Mouse (Mus musculus) right cerebral cortex, postnatal 36 days (tissue): ENCODE results near the gene Lrriq3.

Experiments
- DNase-seq, 2 experiments: peaks; one replicate each; pipeline ENCODE4 v3.0.0; 2022; ENCODE audit warnings: low spot score in 2 of 2, mixed read lengths in 1 of 2

Gene Lrriq3

GRCm38 (mm10) chr3:155093116-155093956 is at the start of gene Lrriq3, which contains the start of gene Fpgt:
Lrriq3 (plus strand) TSS chr3:155093434.
Fpgt (minus strand) TSS chr3:155093403.
- peak; percentile 86 to 93 for DNase-seq

GRCm38 (mm10) chr3:155052021-155052420 is 41.2 kb upstream of the Lrriq3 start:
- DNase-seq = no peak

GRCm38 (mm10) chr3:155053189-155053588 is 40.0 kb upstream of the Lrriq3 start:
- no peak for DNase-seq

GRCm38 (mm10) chr3:155055231-155055916 is 37.9 kb upstream of the Lrriq3 start, which contains the start of gene Tnni3k:
Tnni3k (minus strand) TSS chr3:155055407.
- no peak for DNase-seq

DNA sequence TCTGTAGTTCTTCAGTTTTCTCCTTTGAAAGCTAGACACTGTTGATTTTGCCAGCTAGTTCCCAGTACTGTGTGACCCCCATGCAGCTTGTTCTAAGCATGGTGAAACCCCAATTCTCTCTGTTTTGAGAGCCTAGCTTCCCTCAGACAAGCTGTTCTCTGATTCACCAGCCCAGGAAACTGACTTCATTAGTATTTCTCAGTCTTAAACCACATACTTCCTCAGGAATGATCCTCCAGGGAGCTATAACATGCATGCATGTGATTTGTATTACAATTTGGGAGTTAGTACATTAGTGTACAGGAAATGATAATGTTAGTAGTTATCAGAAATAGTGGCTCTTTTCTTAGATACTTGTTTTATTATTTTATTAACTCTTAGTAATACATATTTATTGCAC is 36.6 kb upstream of the Lrriq3 start:
- DNase-seq = no peak

DNA sequence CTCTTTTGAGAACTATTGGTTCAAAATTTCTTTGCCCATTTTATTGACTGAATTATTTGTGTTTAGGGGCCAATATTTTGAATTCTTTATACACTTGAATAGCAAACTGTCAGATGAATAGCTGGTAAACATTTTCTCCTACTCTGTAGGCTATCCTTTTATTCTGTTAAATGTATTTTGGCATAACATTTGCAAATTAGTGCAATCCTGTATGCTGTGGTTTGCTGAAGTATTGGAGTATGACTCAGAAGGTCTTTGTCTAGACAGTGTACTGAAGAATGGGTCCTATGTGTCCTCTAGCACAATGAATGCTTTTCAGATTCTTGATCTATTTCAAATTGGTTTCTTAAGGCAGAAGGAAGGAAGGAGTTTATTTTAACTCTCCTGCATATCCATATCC is 35.7 kb upstream of the Lrriq3 start:
- no peak for DNase-seq

DNA sequence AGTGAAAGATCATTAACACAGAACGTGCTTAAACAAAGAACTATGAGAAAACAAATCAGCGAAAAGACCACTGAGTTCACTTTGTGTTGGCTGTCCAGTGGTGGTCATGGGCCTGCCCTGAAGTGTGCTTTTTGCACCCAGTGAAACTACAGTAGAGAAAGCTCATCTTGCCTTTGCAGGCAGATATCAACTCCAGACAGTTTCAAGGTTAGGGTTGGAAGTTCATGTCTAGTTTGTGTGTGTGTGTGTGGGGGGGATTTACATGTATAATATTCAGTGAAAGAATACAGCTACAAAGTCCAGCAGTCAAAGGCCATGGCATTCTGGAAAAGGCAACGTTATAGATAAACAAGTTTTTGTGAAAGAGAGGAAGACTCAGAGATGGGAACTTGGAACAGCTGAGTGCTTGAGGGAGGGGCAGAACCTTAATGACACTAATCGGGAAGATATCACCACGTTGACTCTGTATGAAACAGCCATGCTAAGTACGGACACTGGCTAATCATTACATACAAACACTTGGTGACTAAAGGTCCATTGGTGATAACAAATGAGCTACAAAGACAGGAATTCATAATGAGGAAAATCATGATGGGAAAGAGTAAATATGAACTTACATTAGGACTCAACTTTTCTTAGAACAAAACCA is 34.3 kb upstream of the Lrriq3 start:
- no peak for DNase-seq

GRCm38 (mm10) chr3:155059449-155059822 is 33.8 kb upstream of the Lrriq3 start:
- DNase-seq = no peak

DNA sequence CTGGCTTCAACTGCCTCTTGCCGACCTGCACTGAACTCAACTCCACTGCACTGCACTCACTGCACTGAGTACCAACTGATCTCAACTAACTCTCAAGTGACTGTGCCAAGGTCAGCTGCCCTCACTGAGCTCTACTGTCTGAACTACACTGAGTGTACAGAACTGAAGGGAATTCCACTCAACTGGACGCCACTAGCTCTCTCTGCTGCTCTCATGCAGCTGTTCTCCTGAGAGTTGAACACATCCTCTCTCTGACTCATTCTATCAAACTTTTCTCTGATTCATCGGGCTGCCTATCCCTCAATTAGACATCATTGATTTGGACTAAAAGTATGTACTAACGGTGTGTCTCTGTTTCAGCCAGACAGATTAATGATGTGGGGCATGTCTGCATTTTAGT is 15.3 kb upstream of the Lrriq3 start:
- DNase-seq = no peak

GRCm38 (mm10) chr3:155092081-155092480 is 1.2 kb upstream of the Lrriq3 start:
- DNase-seq = no peak

GRCm38 (mm10) chr3:155099266-155099665 is 6.0 kb downstream of the Lrriq3 start:
- DNase-seq = no peak

DNA sequence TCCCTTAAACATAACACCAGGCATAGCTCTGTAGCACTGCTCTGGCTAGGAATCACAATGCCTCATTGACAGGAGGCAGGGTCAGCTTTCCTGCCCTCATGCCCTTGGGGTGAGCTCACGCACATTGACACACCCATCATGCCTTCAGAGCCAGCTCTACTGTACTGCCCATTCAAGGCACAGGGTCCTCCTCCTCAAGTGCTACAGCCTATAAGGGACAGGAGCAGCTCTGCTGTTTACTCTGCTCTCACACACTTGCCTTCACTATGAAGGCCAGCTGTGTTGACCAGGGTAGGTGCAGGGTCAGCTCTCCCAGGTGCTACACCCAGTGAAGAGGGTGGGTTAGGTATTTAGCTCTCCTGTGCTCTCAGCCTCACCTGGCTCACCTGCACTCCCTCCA is 12.7 kb downstream of the Lrriq3 start:
- no peak for DNase-seq

- no peak for DNase-seq
Observed at GRCm38 (mm10) chr3:155137737-155138136, 44.5 kb downstream of the Lrriq3 start.

DNA sequence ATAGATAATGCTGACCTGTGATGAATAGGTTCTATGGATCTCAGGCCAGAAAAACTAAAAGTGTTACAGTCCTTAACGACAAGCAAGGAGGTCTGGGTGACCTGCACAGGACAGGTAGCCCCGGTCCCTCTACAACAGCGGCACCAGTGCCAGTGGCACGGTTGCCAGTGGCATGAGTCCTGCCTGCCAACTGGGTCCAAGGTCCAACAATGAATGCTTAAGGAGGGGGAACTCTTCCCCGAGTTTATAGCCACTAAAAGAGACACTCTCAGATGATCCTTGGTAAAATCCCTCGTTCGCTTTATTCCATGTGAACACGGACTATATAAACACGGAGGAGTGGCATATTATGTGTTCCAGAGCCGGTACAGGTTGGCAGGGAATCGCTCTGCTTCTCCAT is 47.8 kb downstream of the Lrriq3 start:
- no peak for DNase-seq

GRCm38 (mm10) chr3:155144368-155144767 is 51.1 kb downstream of the Lrriq3 start:
- DNase-seq = no peak

DNA sequence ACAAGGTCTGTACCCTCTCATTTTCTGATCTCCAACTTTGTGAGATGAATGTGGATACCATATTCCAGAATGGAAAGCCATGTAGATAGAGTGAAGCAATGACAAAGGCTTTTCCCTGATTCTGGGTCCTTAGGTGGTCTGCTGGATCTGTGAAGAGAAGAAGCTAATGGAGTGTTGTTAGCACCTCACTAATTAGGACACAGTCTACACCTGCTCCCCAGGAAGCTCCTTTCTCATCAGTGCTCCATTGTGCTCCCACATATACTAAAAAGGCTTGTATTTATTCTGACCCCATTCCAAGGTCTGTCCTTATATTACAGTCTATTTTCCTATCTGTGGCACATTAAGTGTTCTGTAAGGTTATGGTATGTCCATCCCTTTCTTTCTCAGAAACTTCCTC is 68.6 kb downstream of the Lrriq3 start:
- no peak for DNase-seq

DNA sequence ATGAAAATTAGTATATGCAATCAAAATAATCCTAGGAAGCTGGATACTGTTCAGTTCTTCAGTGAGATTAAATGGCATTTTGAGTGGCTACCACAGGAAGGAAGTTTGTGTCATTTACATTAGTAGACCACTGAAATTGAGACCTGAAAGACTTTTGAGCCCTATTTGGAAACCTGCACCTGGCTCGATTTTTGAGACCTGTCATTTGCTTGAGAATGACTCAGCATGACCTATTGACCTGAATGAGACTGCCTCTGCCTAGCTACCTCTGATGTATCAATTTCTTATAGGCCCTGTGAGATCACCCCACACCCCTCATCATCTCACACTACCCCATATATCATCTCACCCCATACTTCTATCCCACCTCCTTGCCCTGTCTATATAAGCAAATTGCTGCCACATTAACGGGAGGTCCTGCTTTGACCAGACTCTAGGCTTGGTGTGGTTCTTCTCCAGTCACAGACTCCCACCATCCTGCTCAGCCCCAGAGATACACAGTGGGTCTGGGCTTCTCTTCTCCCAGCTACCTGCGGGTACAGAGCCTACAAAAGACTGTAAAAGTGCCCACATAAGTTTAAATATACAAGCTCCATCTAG is 87.2 kb downstream of the Lrriq3 start:
- DNase-seq = no peak

- no peak for DNase-seq
Observed at GRCm38 (mm10) chr3:155186456-155186855, 93.2 kb downstream of the Lrriq3 start.

GRCm38 (mm10) chr3:155188857-155189256 is 95.6 kb downstream of the Lrriq3 start:
- DNase-seq = no peak

- DNase-seq = no peak
Observed at GRCm38 (mm10) chr3:155234919-155235318, 141.7 kb downstream of the Lrriq3 start.

GRCm38 (mm10) chr3:155235502-155235901 is 142.3 kb downstream of the Lrriq3 start:
- no peak for DNase-seq
